Mouse (Mus musculus): Measurements from ENCODE around the gene Trim46.
"Not testable (repeated sequence)": the region's sequence is repeated elsewhere in the genome, so short reads cannot be mapped to it uniquely, and the experiment has no call there.

Gene Trim46

DNA sequence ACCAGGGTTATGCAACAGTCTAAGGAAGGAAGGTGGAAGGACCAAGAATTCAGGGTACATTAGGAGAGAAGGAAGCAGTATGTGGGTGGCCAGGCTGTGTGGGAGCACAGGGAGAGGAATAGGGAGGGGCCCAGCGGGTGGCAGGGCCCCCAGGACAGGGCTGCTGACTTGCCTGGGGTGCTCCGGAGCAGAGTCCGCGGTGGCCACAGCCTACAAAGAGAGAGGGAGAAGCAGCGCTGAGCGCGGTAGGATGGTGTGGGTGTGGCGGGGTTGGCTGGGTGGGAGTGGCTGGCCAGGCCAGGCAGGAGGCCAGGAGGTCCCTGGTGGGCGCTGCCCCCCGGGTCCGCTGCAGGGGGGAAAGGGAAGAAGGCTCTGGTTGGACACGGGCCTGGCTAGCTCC lies 7.6 kb downstream of the Trim46 start:
- no peak for ATAC-seq (ENCODE audit: insufficient number of reproducible peaks, low FRiP score, low TSS enrichment)

DNA sequence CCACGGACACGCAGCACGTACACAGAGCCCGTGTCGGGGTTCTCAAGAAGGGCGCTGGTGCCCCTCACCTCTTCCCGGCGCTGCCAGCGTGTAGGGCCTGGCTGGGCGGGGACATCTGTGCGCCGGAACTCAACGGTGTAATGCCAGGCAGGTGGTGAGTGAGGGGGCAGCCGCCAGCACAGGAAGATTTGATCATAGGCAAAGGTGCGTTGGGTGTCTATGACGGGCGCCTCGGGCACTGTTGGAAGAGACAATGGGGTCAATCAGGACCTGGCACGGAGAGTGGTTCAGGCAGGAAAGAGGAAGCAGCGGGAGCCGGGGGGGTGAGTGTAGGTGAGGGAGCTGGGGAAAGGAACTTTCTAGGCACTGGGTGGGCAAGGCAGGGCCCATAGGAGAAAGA lies 8.4 kb downstream of the Trim46 start:
- ATAC-seq (ENCODE audit: insufficient number of reproducible peaks, low FRiP score, low TSS enrichment), result no peak

DNA sequence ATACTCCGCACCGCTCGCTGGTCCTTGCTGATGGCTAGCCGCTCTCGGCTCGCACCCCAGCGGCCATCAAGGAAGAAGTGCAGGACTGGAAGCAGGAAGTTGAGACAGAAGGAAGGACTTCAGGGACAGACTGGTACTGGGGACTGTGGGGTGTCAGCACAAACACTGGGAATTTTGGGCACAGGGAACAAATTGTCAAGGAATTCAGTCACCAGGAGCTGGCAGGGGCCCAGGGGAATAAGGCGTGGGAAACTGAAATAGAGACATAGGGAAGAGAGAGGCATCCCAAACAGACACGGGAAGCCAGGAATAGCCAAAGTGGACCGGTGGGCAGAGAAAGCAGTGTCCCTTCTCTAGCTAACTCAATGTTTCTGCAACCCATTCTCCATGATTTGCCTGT lies 9.6 kb downstream of the Trim46 start:
- ATAC-seq (ENCODE audit: insufficient number of reproducible peaks, low FRiP score, low TSS enrichment), result no peak

GRCm38 (mm10) chr3:89233562-89234110 lies 12.5 kb downstream of the Trim46 start:
- no peak for ATAC-seq (ENCODE audit: insufficient number of reproducible peaks, low FRiP score, low TSS enrichment)

DNA sequence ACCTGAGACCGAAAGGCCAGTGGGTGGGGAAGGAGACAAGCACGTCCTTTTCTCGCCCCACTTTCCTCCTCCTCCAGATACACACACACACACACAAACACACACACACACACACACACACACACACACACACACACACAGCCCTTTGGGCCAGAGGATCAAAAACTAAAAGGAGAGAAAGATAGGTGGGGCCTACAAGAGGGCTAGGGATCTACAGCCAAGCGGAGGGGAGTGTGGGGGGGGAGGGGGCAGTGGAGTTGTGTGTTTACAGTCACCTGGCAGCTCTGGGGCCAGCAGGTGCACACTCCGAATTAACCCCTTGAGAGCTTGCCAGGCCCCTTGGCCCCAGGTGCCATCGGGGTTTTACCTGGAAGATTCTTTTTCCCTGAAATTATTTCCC lies 13.5 kb downstream of the Trim46 start:
- ATAC-seq (ENCODE audit: insufficient number of reproducible peaks, low FRiP score, low TSS enrichment), result no peak

DNA sequence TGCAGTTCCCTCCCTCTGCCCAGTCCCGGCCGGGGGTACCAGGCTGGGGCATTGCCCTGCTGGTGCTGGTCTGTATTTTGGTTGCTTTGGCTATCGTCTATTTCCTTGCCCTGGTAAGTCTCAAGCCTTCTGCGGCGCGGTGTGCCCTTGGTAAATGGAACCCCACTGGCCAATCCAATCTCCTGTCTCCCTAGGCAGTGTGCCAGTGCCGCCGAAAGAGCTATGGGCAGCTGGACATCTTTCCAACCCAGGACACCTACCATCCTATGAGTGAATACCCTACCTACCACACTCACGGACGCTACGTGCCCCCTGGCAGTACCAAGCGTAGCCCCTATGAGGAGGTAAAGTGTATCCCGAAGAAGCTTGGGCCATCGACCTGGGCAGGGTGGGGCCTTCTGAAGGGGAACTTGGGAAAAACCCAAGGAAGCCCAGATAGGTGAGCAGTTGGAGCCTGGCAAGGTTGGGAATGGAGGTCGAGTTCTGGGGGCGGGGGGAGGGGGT lies 14.3 kb downstream of the Trim46 start:
- no peak for ATAC-seq (ENCODE audit: insufficient number of reproducible peaks, low FRiP score, low TSS enrichment)

DNA sequence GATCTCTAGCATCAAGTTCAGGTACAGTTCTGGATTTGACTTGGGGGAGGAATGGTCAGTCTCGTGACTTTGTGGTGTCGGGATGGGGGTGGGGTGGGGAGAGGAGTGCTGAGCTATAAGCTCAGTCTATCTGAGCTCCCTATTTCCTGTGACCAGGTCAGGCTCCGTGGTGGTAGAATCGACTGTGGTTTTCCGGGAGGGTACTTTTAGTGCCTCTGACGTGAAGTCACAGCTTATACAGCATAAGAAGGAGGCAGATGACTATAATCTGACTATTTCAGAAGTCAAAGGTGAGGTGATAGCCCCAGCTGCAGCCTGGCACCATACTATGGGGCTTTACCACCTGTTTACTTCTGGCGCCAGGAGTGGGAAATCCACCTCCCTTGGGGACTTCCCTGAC lies 14.8 kb downstream of the Trim46 start:
- no peak for ATAC-seq (ENCODE audit: insufficient number of reproducible peaks, low FRiP score, low TSS enrichment)

DNA sequence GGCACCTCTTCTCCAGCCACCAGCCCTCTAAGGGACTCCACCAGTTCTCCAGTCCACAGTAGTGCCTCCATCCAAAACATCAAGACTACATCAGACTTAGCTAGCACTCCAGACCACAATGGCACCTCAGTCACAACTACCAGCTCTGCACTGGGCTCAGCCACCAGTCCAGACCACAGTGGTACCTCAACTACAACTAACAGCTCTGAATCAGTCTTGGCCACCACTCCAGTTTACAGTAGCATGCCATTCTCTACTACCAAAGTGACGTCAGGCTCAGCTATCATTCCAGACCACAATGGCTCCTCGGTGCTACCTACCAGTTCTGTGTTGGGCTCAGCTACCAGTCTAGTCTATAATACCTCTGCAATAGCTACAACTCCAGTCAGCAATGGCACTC lies 15.5 kb downstream of the Trim46 start:
- ATAC-seq (ENCODE audit: insufficient number of reproducible peaks, low FRiP score, low TSS enrichment), result no peak

GRCm38 (mm10) chr3:89229276-89229675 lies 16.8 kb downstream of the Trim46 start:
- ATAC-seq (ENCODE audit: insufficient number of reproducible peaks, low FRiP score, low TSS enrichment), result no peak

GRCm38 (mm10) chr3:89228836-89229235 lies 17.3 kb downstream of the Trim46 start, which contains the start of gene Muc1:
Muc1 (plus strand) TSS chr3:89229057.
- ATAC-seq (ENCODE audit: insufficient number of reproducible peaks, low FRiP score, low TSS enrichment), result no peak

GRCm38 (mm10) chr3:89228180-89228549 lies 17.9 kb downstream of the Trim46 start:
- peak; percentile 69 for ATAC-seq (ENCODE audit: insufficient number of reproducible peaks, low FRiP score, low TSS enrichment)

DNA sequence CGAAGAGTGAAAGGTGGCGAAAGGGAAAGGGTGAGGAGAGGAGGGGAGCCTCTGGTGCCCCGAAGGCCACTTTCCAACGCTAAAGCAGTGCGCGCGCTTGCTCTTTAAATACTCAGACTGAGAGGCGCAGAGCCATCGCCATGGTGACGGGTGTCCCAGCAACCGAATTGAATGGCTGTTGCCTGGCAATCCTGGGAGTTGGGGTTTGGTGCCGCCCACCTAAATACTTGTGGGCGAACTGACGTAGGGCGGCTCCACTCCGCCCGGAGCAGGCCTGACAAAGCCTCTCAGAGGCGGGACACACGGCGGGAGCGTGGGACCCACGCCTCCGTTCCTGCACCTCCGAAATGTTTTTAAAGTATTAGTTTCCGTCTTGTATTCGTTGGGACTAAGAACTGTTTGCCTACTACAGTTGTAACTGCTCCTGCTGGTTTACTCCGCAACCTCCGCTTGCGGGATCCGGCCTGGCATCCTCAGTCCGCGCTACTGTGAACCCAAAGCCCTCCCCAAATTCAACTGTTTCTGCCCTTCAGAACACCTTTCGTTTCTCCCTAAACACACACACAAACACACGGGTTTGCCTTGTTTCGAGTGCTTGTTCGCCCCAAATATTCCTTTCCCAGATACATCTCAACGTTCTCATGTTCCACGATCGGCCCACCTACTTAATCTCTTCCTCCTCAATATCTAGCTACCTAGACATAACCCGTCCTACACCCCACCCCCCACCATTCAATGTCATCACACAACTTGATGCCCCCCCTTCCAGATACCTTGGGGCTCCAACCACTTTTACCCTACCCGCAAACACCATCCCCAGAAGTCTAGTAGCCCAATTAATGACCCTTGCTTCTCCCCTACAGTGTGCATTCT lies 18.6 kb downstream of the Trim46 start:
- no peak for ATAC-seq (ENCODE audit: insufficient number of reproducible peaks, low FRiP score, low TSS enrichment)

DNA sequence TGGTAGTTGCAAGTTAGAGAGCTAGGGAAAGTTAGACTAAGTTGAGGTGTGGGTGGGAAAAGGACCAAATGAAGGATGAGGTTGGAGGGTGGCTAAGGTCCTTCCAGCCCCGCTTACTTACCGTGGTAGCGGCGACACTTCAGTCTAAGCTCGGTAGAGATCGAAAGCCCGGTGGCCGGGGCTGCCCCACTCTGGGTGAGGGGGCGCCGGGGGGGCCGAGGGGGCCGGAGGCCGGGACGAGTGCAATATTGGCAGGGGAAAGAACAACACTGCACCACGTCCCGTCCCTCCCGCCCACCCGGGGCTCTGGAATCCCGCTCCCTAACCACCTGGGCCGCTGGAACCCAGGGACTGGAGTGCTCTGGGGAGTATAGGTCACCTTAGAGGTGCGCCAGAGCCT lies 19.2 kb downstream of the Trim46 start, which contains the start of gene Mtx1:
Gene Mtx1, minus strand, starts transcription at position 189 of the 400 bp plus-strand sequence.
- no peak for ATAC-seq (ENCODE audit: insufficient number of reproducible peaks, low FRiP score, low TSS enrichment)

- ATAC-seq (ENCODE audit: insufficient number of reproducible peaks, low FRiP score, low TSS enrichment), result no peak
These were observed 19.7 kb downstream of the Trim46 start for GRCm38 (mm10) chr3:89226361-89226760.

- no peak for ATAC-seq (ENCODE audit: insufficient number of reproducible peaks, low FRiP score, low TSS enrichment)
These were observed 20.2 kb downstream of the Trim46 start for GRCm38 (mm10) chr3:89225918-89226317.

DNA sequence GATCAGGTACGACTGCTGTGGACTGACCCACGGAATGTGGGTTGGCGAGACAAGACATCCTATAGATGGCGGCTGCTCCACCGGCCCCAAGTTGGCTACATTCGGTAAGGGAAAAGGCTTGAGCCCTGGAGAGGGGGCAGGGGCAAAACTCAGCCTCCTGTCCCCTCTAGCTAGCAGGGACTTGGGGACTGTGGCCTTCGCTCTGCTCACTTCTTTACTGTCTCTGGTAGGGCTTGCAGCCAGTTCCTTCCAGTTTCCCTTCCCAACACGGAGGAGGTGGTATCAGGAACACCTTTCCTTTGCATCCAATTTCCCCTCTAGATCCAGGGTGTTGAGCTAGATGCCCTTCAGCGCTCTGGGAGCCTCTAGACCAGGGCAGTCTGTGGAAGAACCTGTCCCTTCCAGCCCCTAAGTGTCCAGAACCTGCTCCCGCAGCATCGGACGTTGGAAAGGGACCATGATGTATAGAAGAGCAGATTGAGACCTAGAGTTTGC lies 20.7 kb downstream of the Trim46 start:
- no peak for ATAC-seq (ENCODE audit: insufficient number of reproducible peaks, low FRiP score, low TSS enrichment)

DNA sequence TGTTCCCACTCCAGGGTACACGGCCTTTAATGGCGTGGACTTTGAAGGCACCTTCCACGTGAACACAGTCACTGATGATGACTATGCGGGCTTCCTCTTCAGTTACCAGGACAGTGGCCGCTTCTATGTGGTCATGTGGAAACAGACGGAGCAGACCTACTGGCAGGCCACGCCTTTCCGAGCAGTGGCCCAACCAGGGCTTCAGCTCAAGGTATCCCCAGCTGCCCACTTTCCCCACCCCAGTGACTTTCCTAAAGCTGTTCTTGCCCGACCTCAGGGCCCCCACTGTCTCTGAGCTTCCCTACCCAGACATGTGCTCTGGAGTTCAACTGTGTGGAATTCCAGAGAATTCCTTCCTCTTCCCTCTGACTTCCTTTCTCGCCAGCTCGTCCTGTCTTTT lies 21.3 kb downstream of the Trim46 start:
- no peak for ATAC-seq (ENCODE audit: insufficient number of reproducible peaks, low FRiP score, low TSS enrichment)

GRCm38 (mm10) chr3:89221167-89221566 lies 24.9 kb downstream of the Trim46 start:
- no peak for ATAC-seq (ENCODE audit: insufficient number of reproducible peaks, low FRiP score, low TSS enrichment)

- no peak for ATAC-seq (ENCODE audit: insufficient number of reproducible peaks, low FRiP score, low TSS enrichment)
These were observed 26.6 kb downstream of the Trim46 start for GRCm38 (mm10) chr3:89219546-89219945.

DNA sequence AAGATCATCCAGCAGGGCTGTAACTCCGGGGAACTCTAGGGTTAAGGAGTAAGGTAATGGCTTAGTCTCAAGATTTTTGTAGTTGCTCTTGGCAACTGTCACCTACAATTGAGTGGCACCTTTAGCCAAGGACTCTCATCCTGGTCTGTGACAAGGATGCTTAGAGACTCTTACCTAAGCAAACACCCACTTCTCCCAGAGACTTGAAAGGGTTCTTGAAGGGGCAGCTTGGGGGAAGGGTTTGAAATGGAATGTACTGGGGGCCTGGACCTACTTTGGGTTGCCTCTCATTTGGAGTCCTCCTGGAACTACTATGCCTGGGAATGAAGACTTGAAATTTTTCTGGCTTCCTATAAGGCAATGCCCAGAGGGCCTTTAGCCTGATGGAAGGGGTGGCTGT lies 27.8 kb downstream of the Trim46 start:
- no peak for ATAC-seq (ENCODE audit: insufficient number of reproducible peaks, low FRiP score, low TSS enrichment)

DNA sequence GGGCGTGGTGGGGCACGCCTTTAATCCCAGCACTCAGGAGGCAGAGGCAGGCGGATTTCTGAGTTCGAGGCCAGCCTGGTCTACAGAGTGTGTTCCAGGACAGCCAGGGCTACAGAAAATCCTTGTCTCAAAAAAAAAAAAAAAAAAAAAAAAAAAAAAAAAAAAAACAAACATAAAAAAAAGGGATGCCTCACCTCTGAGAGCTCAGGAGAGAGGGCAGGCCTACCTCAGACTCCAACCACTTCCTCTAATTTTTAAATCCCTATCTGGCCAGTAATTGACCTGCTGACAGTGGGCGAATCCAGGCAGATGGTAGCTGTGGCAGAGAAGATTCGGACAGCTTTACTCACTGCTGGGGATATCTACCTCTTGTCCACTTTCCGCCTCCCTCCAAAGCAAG lies 29.7 kb downstream of the Trim46 start:
- ATAC-seq (ENCODE audit: insufficient number of reproducible peaks, low FRiP score, low TSS enrichment), result not testable (repeated sequence)

DNA sequence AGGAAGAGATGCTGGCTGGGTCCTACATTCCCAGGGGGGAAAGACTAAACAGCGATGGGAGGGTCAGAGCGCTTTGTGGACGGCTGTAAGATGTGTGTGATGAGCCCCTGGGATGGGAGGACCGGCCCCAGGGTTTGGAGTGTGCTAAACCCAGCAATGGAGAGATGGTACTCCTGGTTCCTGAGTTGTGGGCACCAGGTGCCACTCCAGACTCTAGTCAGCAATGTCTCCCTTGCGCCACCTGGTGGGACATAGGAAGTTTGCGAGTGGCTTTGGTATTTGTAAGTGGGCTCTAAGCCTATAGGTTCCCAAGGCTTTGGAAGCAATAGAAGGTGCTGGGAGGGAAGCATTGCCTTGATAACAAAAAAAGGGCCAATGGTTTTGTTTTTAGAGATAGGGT lies 30.3 kb downstream of the Trim46 start:
- ATAC-seq (ENCODE audit: insufficient number of reproducible peaks, low FRiP score, low TSS enrichment), result peak; percentile 16; the same call in 1 of the 2 replicates
